Comparison of ENCODE assay signal across 12 mouse cellular contexts in genomic region chr2:167121228-167121627, GRCm38 (mm10). TPM values are rescaled to one million over a fixed set of nuclear protein-coding genes. Genes with fewer than 3 reads are reported as not detected.
A peak's percentile ranks its signal among the peaks of the same experiment; 100 is the strongest.
DNase-seq lines count a peak whose midpoint lies in the region; ATAC-seq and TF ChIP-seq lines count a peak whose summit lies in the region.
"Had no signal": no experiment of that assay in that cellular context is flagged by ENCODE, and none has a peak within 500 bp of the region (broad histone marks: within the 10 kb centered on the region; RNA-seq: fewer than 3 reads in every experiment).

No protein-coding gene starts in this region.

- ATAC-seq in liver, postnatal 0 days, result no peak; the same call in 1 of the 2 replicates
- 0 out of 2 replicates have a peak, but pooled peaks have one; percentile 22 for ATAC-seq in heart, embryonic 14.5 days (ENCODE audit: insufficient number of reproducible peaks, insufficient read depth, low FRiP score, low read depth)
- peak; percentile 64; the same call in 1 of the 2 replicates for ATAC-seq in stomach, embryonic 14.5 days (ENCODE audit: insufficient number of reproducible peaks, insufficient read depth, low FRiP score, low read depth)
- ATAC-seq: midbrain, embryonic 16.5 days had no signal

- no peak overlapping the region for H3K4me3 ChIP-seq in liver, adult 2 months (ENCODE audit: insufficient read depth, low read depth, low read length)
- H3K4me3 ChIP-seq in liver, postnatal 0 days (ENCODE audit: low read depth, low read length), result no peak overlapping the region
- H3K4me3 ChIP-seq in heart, embryonic 14.5 days (ENCODE audit: control insufficient read depth in 1 of 2, insufficient read depth in 1 of 2, low read depth in 1 of 2, low read length in 2 of 2), result no peak overlapping the region
- H3K4me3 ChIP-seq in stomach, embryonic 14.5 days (ENCODE audit: low read depth, low read length), result no peak overlapping the region
- H3K4me3 ChIP-seq: embryonic facial prominence, embryonic 15.5 days; heart, embryonic 15.5 days had no signal

- no peak overlapping the region for H3K4me2 ChIP-seq in liver, postnatal 0 days (ENCODE audit: low read depth, low read length)
- no peak overlapping the region for H3K4me2 ChIP-seq in heart, embryonic 14.5 days (ENCODE audit: low read length)
- H3K4me2 ChIP-seq in stomach, embryonic 14.5 days (replicated peaks; ENCODE audit: low read depth, low read length), result no peak overlapping the region
- H3K4me2 ChIP-seq: embryonic facial prominence, embryonic 15.5 days; heart, embryonic 15.5 days had no signal

- 66% methylated on average over 6 of the region's 6 CpGs for WGBS in liver, adult 2 months
- WGBS in liver, postnatal 0 days (ENCODE audit: insufficient replicate concordance), result 62% methylated on average over 6 of the region's 6 CpGs
- WGBS in heart, embryonic 14.5 days, result 75% methylated on average over 6 of the region's 6 CpGs
- 76% methylated on average over 6 of the region's 6 CpGs for WGBS in stomach, embryonic 14.5 days

- TF ChIP-seq CTCF in liver, adult 2 months (IDR thresholded peaks at IDR 0.05; ENCODE audit: low read depth, low read length), result no peak
- TF ChIP-seq CTCF in liver, postnatal 0 days (IDR thresholded peaks at IDR 0.05; ENCODE audit: low read depth), result no peak

- H3K9me3 ChIP-seq in liver, postnatal 0 days (ENCODE audit: low read length), result no peaks in the 10 kb centered on the region
- H3K9me3 ChIP-seq in heart, embryonic 14.5 days (ENCODE audit: control insufficient read depth, low read length), result no peaks in the 10 kb centered on the region
- H3K9me3 ChIP-seq in stomach, embryonic 14.5 days (ENCODE audit: control insufficient read depth, low read depth, low read length), result no peaks in the 10 kb centered on the region
- H3K9me3 ChIP-seq: embryonic facial prominence, embryonic 15.5 days; heart, embryonic 15.5 days had no signal

- no peaks in the 10 kb centered on the region for H3K36me3 ChIP-seq in liver, adult 2 months (ENCODE audit: control insufficient read depth, insufficient read depth, low read length)
- H3K36me3 ChIP-seq in liver, postnatal 0 days (replicated peaks; ENCODE audit: insufficient read depth, low read length), result no peaks in the 10 kb centered on the region
- no peaks in the 10 kb centered on the region for H3K36me3 ChIP-seq in heart, embryonic 14.5 days (ENCODE audit: control insufficient read depth, insufficient read depth, low read length)
- H3K36me3 ChIP-seq in stomach, embryonic 14.5 days (ENCODE audit: control insufficient read depth, insufficient read depth, low read length), result no peaks in the 10 kb centered on the region
- H3K36me3 ChIP-seq: embryonic facial prominence, embryonic 15.5 days; heart, embryonic 15.5 days had no signal

- no peak overlapping the region for H3K9ac ChIP-seq in liver, adult 2 months (ENCODE audit: low read depth, low read length)
- no peak overlapping the region for H3K9ac ChIP-seq in liver, postnatal 0 days (replicated peaks)
- H3K9ac ChIP-seq in heart, embryonic 14.5 days (ENCODE audit: low read length), result no peak overlapping the region
- no peak overlapping the region for H3K9ac ChIP-seq in stomach, embryonic 14.5 days (replicated peaks; ENCODE audit: low read depth, low read length)
- H3K9ac ChIP-seq: embryonic facial prominence, embryonic 15.5 days; heart, embryonic 15.5 days had no signal

- H3K79me2 ChIP-seq in liver, adult 2 months (ENCODE audit: control insufficient read depth, insufficient read depth, low read length), result no peaks in the 10 kb centered on the region

- TF ChIP-seq POLR2A in liver, adult 2 months (IDR thresholded peaks at IDR 0.05; ENCODE audit: extremely low read depth, insufficient read depth, low read length), result no peak

- H3K27ac ChIP-seq in liver, adult 2 months (replicated peaks; ENCODE audit: insufficient read depth, low read depth, low read length), result peak overlapping the region; percentile 17
- no peak overlapping the region for H3K27ac ChIP-seq in liver, postnatal 0 days (ENCODE audit: low read depth)
- H3K27ac ChIP-seq in heart, embryonic 14.5 days (replicated peaks in 1 of 2; ENCODE audit: control insufficient read depth in 1 of 2, insufficient read depth in 1 of 2, low read depth in 2 of 2, low read length in 2 of 2), result no peak overlapping the region
- H3K27ac ChIP-seq in stomach, embryonic 14.5 days (ENCODE audit: low read length), result no peak overlapping the region
- H3K27ac ChIP-seq: embryonic facial prominence, embryonic 15.5 days; heart, embryonic 15.5 days had no signal

- no peaks in the 10 kb centered on the region for H3K4me1 ChIP-seq in liver, adult 2 months (ENCODE audit: control insufficient read depth, insufficient read depth, low read length)
- H3K4me1 ChIP-seq in liver, postnatal 0 days (ENCODE audit: insufficient read depth), result no peaks in the 10 kb centered on the region
- H3K4me1 ChIP-seq in heart, embryonic 14.5 days (ENCODE audit: control insufficient read depth in 2 of 2, insufficient read depth in 2 of 2, low read length in 2 of 2), result peaks cover 0 to 12% of the 10 kb centered on the region in 2 experiments; a peak in 3 of 4 replicates
- H3K4me1 ChIP-seq in stomach, embryonic 14.5 days (ENCODE audit: control insufficient read depth, insufficient read depth, low read length), result peaks cover 11% of the 10 kb centered on the region; the same call in 1 of the 2 replicates

- TF ChIP-seq EP300 in liver, postnatal 0 days (IDR thresholded peaks at IDR 0.05; ENCODE audit: low read depth), result no peak

- peak; percentile 9 for DNase-seq in liver, adult 2 months (ENCODE audit: extremely low read depth, low read depth, low spot score)
- DNase-seq in liver, postnatal 0 days, result no peak
- peak; percentile 63 to 77 for DNase-seq in kidney, postnatal 4 days
- DNase-seq in layer of hippocampus, adult 8-10 months (ENCODE audit: low spot score in 2 of 2), result no peak
- DNase-seq in layer of hippocampus, postnatal 10 days (ENCODE audit: low spot score in 2 of 2), result no peak
- no peak for DNase-seq in urinary bladder, adult 2 months (ENCODE audit: low spot score)
- DNase-seq: right cerebral cortex, postnatal 25 days had no signal

- H3K27me3 ChIP-seq in liver, adult 2 months (ENCODE audit: control insufficient read depth, insufficient read depth, low read length), result no peaks in the 10 kb centered on the region
- H3K27me3 ChIP-seq in liver, postnatal 0 days (ENCODE audit: insufficient read depth, low read length), result no peaks in the 10 kb centered on the region
- no peaks in the 10 kb centered on the region for H3K27me3 ChIP-seq in heart, embryonic 14.5 days (ENCODE audit: control insufficient read depth, insufficient read depth, low read length)
- no peaks in the 10 kb centered on the region for H3K27me3 ChIP-seq in stomach, embryonic 14.5 days (ENCODE audit: control insufficient read depth, insufficient read depth, low read length)
- H3K27me3 ChIP-seq: embryonic facial prominence, embryonic 15.5 days; heart, embryonic 15.5 days had no signal

RNA-seq across cellular contexts. Expression of gene Znfx1, which starts 58.4 kb away (rescaled TPM):
- total RNA-seq in liver, adult 2 months (2014; rRNA removed), result 21.6 and 23.8 TPM in 2 replicates
- polyA plus RNA-seq in liver, adult 2 months (2012; rRNA removed), result 20.5 and 23.3 TPM in 2 replicates
- 5.8 and 6.3 TPM in 2 replicates for polyA plus RNA-seq in liver, postnatal 0 days (2015; fragmentation: Nextera tagmentation; extraction: Ambion mirVana)
- polyA plus RNA-seq in heart, embryonic 14.5 days (2014; fragmentation: Nextera tagmentation; extraction: Ambion mirVana), result 7.8 TPM in 2 replicates
- 6.7 TPM in 2 replicates for polyA plus RNA-seq in stomach, embryonic 14.5 days (2014; fragmentation: Nextera tagmentation; extraction: Ambion mirVana)
- total RNA-seq in layer of hippocampus, adult 8-10 months (2022), result 10 to 100 TPM; 52.2 to 54.7 (median 52.5) TPM
- total RNA-seq in layer of hippocampus, postnatal 10 days (2021), result 10 to 100 TPM; 22.6 to 26.3 TPM
- polyA plus RNA-seq in urinary bladder, adult 2 months (2012; rRNA removed), result 18.0 and 31.0 TPM in 2 replicates

Comparison
In these comparisons a context has a peak if more than half of its experiments do, and no peak if none do; other contexts are left out.
1. DNase-seq: peak in liver, adult 2 months (single experiment) and kidney, postnatal 4 days (2 of 2); none in liver, postnatal 0 days (single experiment), layer of hippocampus, adult 8-10 months (0 of 2), layer of hippocampus, postnatal 10 days (0 of 2) and urinary bladder, adult 2 months (single experiment).